Mouse (Mus musculus) right cerebral cortex, postnatal 4 days (tissue): ENCODE data around the gene Rab8b.
A peak's percentile ranks its signal among the peaks of the same experiment; 100 is the strongest.

ENCODE experiments used
- DNase-seq: peaks from one replicate; pipeline ENCODE4 v3.0.0-alpha.2; 2022

The Rab8b gene

GRCm38 (mm10) chr9:66919382-66919971, at the start of gene Rab8b:
Gene Rab8b, minus strand, starts transcription at chr9:66919687.
- peak; percentile 98 for DNase-seq

- no peak for DNase-seq
Observed at GRCm38 (mm10) chr9:66967492-66967891, 48.0 kb upstream of the Rab8b start.

GRCm38 (mm10) chr9:66961478-66961877, 42.0 kb upstream of the Rab8b start:
- no peak for DNase-seq

- no peak for DNase-seq
Observed at GRCm38 (mm10) chr9:66957451-66957850, 38.0 kb upstream of the Rab8b start.

GRCm38 (mm10) chr9:66952886-66953285, 33.4 kb upstream of the Rab8b start:
- DNase-seq, result no peak

GRCm38 (mm10) chr9:66952321-66952720, 32.8 kb upstream of the Rab8b start:
- DNase-seq, result no peak

GRCm38 (mm10) chr9:66948536-66948935, 29.0 kb upstream of the Rab8b start:
- DNase-seq, result no peak

GRCm38 (mm10) chr9:66945647-66946641, 26.5 kb upstream of the Rab8b start, which contains the start of gene Rps27l:
Gene Rps27l, plus strand, starts transcription at chr9:66946086.
- peak; percentile 90 for DNase-seq

GRCm38 (mm10) chr9:66945161-66945560, 25.7 kb upstream of the Rab8b start:
- DNase-seq, result no peak

GRCm38 (mm10) chr9:66938836-66939235, 19.3 kb upstream of the Rab8b start:
- no peak for DNase-seq

- peak; percentile 29 for DNase-seq
Observed at GRCm38 (mm10) chr9:66937507-66937906, 18.0 kb upstream of the Rab8b start.

GRCm38 (mm10) chr9:66933869-66934808, 14.7 kb upstream of the Rab8b start:
- peak; percentile 33 for DNase-seq

- no peak for DNase-seq
Observed at GRCm38 (mm10) chr9:66930351-66930750, 10.9 kb upstream of the Rab8b start.

- no peak for DNase-seq
Observed at GRCm38 (mm10) chr9:66927696-66928402, 8.4 kb upstream of the Rab8b start.

GRCm38 (mm10) chr9:66925853-66926252, 6.4 kb upstream of the Rab8b start:
- DNase-seq, result no peak

GRCm38 (mm10) chr9:66922076-66922475, 2.6 kb upstream of the Rab8b start:
- DNase-seq, result no peak

GRCm38 (mm10) chr9:66920488-66921279, 1.2 kb upstream of the Rab8b start:
- no peak for DNase-seq

- no peak for DNase-seq
Observed at GRCm38 (mm10) chr9:66919981-66920380, 494 bp upstream of the Rab8b start.

GRCm38 (mm10) chr9:66918672-66919330, 686 bp downstream of the Rab8b start:
- DNase-seq, result no peak

GRCm38 (mm10) chr9:66917892-66918255, 1.6 kb downstream of the Rab8b start:
- no peak for DNase-seq
